Mouse (Mus musculus) kidney, adult 2 months (tissue): ENCODE data around the gene Lrpprc.

Experiments used
- CTCF ChIP-seq: fragments of 200-500 bp; conservative IDR thresholded peaks from 2 replicates; pipeline ENCODE4 v1.5.1; 2011; ENCODE audit warnings: low read depth, mild to moderate bottlenecking, control low read depth, low read length, moderate library complexity, mixed read lengths; ENCODE audit not compliant: insufficient read depth, insufficient read length
- POLR2A ChIP-seq: fragments of 200-500 bp; IDR thresholded peaks from one replicate; pipeline ENCODE4 v1.6.1; 2011; ENCODE audit warnings: low read depth, low read length, control low read depth

DNA sequence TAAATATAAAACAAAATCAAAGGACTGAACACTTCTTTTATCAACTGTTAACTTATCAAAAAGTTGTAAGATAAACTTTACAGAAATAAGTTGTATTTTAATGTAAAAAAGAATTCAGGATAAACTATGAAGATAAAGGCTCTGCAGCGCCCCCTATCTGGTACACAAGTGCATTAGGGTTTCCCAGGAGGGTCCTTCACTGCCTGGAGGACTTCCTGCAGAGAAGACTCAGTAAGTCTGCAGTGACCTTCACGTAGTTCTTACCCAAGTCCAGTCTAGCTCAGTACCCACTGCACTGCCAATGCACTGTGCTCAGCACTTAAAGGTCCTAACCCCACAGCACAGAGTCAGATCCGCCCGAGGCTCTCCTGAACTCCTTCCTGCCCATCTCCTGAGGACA, 83.2 kb downstream of the Lrpprc start:
- no peak for TF ChIP-seq POLR2A
- TF ChIP-seq CTCF = peak; percentile 31; the same call in 1 of the 2 replicates
